Mouse (Mus musculus) liver, embryonic 11.5 days (tissue): ENCODE data around the gene Tent2. TPM values are rescaled to one million over a fixed set of nuclear protein-coding genes. Genes with fewer than 3 reads are reported as not detected.

ENCODE experiments used
- ATAC-seq: fragments of 200-750 bp; cut with Nextera tagmentation; replicated peaks from 2 replicates; pipeline ENCODE4 v1.8.0; 2017; ENCODE audit warnings: moderate number of reproducible peaks, mild to moderate bottlenecking, moderate TSS enrichment, moderate library complexity; ENCODE audit not compliant: low FRiP score
- DNase-seq: peaks from one replicate; pipeline ENCODE4 v3.0.0-alpha.2; 2017; ENCODE audit warnings: low spot score
- H3K27ac ChIP-seq: fragments of 300-500 bp; sonication (generic); 2 replicates; pipeline ENCODE4 v1.5.1; 2014; ENCODE audit warnings: mild to moderate bottlenecking, low read depth, low read length, control low read depth
- H3K27me3 ChIP-seq: fragments of 300-500 bp; sonication (generic); replicated peaks from 2 replicates; pipeline ENCODE4 v1.6.1; 2014; ENCODE audit warnings: low read length, mixed read lengths; ENCODE audit not compliant: control insufficient read depth, insufficient read depth
- H3K36me3 ChIP-seq: fragments of 300-500 bp; sonication (generic); 2 replicates; pipeline ENCODE4 v1.6.1; 2014; ENCODE audit warnings: mild to moderate bottlenecking, low read length, moderate library complexity, mixed read lengths; ENCODE audit not compliant: control insufficient read depth, insufficient read depth
- H3K4me1 ChIP-seq: fragments of 300-500 bp; sonication (generic); replicated peaks from 2 replicates; pipeline ENCODE4 v1.6.1; 2014; ENCODE audit warnings: low read length, mixed read lengths; ENCODE audit not compliant: control insufficient read depth, insufficient read depth
- H3K4me2 ChIP-seq: fragments of 300-500 bp; sonication (generic); 2 replicates; pipeline ENCODE4 v1.6.1; 2014; ENCODE audit warnings: mild to moderate bottlenecking, control low read depth, moderate library complexity
- H3K4me3 ChIP-seq: fragments of 300-500 bp; sonication (generic); 2 replicates; pipeline ENCODE4 v1.5.1; 2014; ENCODE audit warnings: low read depth, low read length, control low read depth
- H3K9ac ChIP-seq: fragments of 300-500 bp; sonication (generic); 2 replicates; pipeline ENCODE4 v1.6.1; 2014; ENCODE audit warnings: low read depth, low read length, control low read depth
- H3K9me3 ChIP-seq: fragments of 300-500 bp; sonication (generic); 2 replicates; pipeline ENCODE4 v1.6.1; 2016; ENCODE audit warnings: low read length, inconsistent platforms, mixed read lengths; ENCODE audit not compliant: control insufficient read depth
- WGBS: fragments of 180-500 bp; shearing (Covaris S2); extraction: QIAGEN DNeasy Blood & Tissue Kit; methylation state at CpG from one replicate; pipeline ENCODE4 v1.1.7; 2014; 5-methylcytosine and 5-hydroxymethylcytosine counted together
- polyA plus RNA-seq: library from polyadenylated mRNA; unstranded; fragments of >200 nt; fragmentation: Nextera tagmentation; extraction: Ambion mirVana; gene quantifications from 2 replicates; pipeline ENCODE4 v1.2.1, GENCODE M21; 2014

The Tent2 gene
- polyA plus RNA-seq, 1 experiment from 2014 or later, result 65.8 TPM

DNA sequence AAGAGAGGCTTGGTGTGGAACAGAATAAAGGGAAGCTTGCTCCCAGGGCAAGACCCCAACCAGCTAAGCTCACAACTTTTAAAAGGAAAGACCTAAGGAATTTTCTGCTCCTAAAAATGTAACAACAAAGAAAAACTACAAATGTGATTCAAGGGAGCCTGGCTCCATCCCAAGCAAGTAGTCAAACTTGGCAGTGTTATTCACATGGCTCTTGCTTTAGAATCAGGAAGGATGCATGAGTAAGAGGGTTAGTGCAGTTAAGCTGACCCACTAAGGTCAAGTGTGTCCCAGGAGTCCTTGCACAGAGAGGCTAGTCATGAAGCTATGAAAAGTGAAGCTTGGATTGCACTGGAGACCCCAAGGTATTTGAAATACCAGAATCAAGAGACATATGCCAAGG is 29.7 kb downstream of the Tent2 start:
- no peak for DNase-seq
- H3K4me2 ChIP-seq, result no peak overlapping the region
- H3K27me3 ChIP-seq, result no peaks in the 10 kb centered on the region
- H3K9me3 ChIP-seq, result no peaks in the 10 kb centered on the region
- no peaks in the 10 kb centered on the region for H3K4me1 ChIP-seq
- no peak overlapping the region for H3K4me3 ChIP-seq
- no peak overlapping the region for H3K9ac ChIP-seq
- H3K36me3 ChIP-seq, result peaks cover 22% of the 10 kb centered on the region
- H3K27ac ChIP-seq, result no peak overlapping the region
- no peak for ATAC-seq

DNA sequence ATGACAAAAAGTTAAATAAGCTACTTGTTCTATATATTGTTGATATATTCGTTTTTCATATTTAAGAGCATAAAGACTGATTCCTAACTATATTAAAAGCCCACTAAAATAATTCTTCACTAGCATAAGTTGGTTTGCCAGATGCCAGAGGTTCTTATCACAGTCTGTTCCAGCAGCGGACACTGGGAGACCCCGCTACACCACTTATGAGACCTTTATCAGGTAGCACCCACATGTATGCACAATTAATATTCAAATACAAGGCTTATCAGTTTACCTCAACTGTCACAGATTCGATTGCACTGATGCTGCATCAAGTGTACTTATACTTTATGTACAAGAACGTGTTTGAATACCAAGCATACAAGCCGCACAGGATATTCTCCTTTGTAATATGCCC is 33.9 kb downstream of the Tent2 start:
- peaks cover 15% of the 10 kb centered on the region for H3K36me3 ChIP-seq
- no peaks in the 10 kb centered on the region for H3K4me1 ChIP-seq
- ATAC-seq, result no peak

GRCm38 (mm10) chr13:93153280-93153679 is 38.9 kb downstream of the Tent2 start:
- no peak overlapping the region for H3K4me3 ChIP-seq
- H3K4me1 ChIP-seq, result no peaks in the 10 kb centered on the region
- no peak for ATAC-seq
- no peak overlapping the region for H3K27ac ChIP-seq
- H3K9ac ChIP-seq, result no peak overlapping the region
- H3K27me3 ChIP-seq, result no peaks in the 10 kb centered on the region
- no peak for DNase-seq
- H3K4me2 ChIP-seq, result no peak overlapping the region
- H3K9me3 ChIP-seq, result no peaks in the 10 kb centered on the region
- WGBS, result 83% methylated on average over 1 of the region's 1 CpGs
- peaks cover 3% of the 10 kb centered on the region; the same call in 1 of the 2 replicates for H3K36me3 ChIP-seq

More for the DNA sequence above, 33.9 kb downstream of the Tent2 start:
- Histone ChIP-seq H3K27me3 (no peaks in the 10 kb centered on the region), H3K4me2 (no peak overlapping the region), H3K9me3 (no peaks in the 10 kb centered on the region), H3K27ac (no peak overlapping the region), H3K9ac (no peak overlapping the region), H3K4me3 (no peak overlapping the region)
- WGBS, result 86% methylated on average over 6 of the region's 6 CpGs
- DNase-seq, result no peak

- peak; percentile 70 for ATAC-seq
- H3K27ac ChIP-seq, result no peak within 1 kb of the TSS
Observed at GRCm38 (mm10) chr13:93144336-93145167, 47.6 kb downstream of the Tent2 start, which contains the start of gene Cmya5. TSS of gene Cmya5 (minus strand) at chr13:93144724.

DNA sequence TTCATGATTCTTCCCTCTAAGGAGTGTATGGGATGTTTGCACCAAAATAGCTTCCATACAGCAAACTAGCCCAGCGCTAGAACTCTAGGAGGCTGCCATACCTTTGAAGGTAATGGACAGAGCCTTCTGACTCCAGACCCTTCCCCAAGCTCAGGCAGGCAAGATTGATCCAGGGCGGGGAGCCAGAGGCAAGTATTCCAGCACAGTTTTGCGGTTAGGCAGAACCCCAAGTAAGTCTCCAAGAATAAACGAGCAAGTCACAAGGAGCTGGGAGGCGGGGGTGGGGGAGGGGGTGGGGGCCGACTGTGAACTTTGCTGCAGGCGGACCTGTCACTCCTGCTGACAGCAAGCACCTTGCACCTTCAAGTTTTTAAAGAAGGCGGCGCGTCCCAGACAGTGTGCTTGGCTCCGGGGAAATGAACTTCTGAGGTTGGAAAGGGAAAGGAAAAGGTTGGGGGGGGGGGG is 48.3 kb downstream of the Tent2 start:
- Histone ChIP-seq H3K9me3 (no peaks in the 10 kb centered on the region), H3K27me3 (no peaks in the 10 kb centered on the region), H3K4me3 (peak overlapping the region; percentile 46), H3K27ac (no peak overlapping the region), H3K4me1 (no peaks in the 10 kb centered on the region; the same call in 1 of the 2 replicates), H3K9ac (no peak overlapping the region), H3K36me3 (peaks cover 2% of the 10 kb centered on the region; the same call in 1 of the 2 replicates), H3K4me2 (peak overlapping the region; percentile 85)
- DNase-seq (no peak), ATAC-seq (0 out of 2 replicates have a peak, but pooled peaks have one; percentile 14)
- 44% methylated on average over 11 of the region's 11 CpGs for WGBS

More at GRCm38 (mm10) chr13:93144336-93145167, 47.6 kb downstream of the Tent2 start, which contains the start of gene Cmya5:
- H3K27me3 ChIP-seq, result no peaks in the 10 kb centered on the region
- H3K4me3 ChIP-seq, result peak within 1 kb of the TSS; percentile 46
- no peaks in the 10 kb centered on the region for H3K9me3 ChIP-seq
- 7% methylated on average over 44 of the region's 45 CpGs for WGBS
- H3K9ac ChIP-seq, result peak within 1 kb of the TSS; percentile 38; the same call in 1 of the 2 replicates
- DNase-seq, result peak; percentile 56
- H3K36me3 ChIP-seq, result peaks cover 2% of the 10 kb centered on the region; the same call in 1 of the 2 replicates
- no peaks in the 10 kb centered on the region; the same call in 1 of the 2 replicates for H3K4me1 ChIP-seq
- peak within 1 kb of the TSS; percentile 85 for H3K4me2 ChIP-seq

- no peak for DNase-seq
- WGBS, result 95% methylated on average over 6 of the region's 6 CpGs
Observed at GRCm38 (mm10) chr13:93141184-93141583, 51.0 kb downstream of the Tent2 start.

DNA sequence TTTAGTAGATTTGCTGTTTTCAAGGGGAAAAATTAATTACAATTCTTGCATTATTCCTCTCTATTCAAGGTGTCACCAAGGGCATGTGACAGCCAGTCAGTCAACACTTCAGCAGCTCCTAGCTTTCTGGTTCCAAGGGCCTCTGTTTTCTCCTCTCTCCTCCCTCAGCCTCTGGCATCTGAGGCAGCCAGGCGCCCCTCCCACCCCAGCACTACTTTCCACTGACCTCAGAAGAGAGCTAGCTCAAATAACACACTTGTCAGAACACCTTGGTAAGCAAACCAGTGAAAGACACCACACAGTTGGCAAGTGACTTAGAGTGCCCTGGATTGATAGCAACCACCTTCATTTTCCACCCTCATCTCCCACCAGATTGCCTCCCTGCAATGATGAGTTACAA is 54.1 kb downstream of the Tent2 start:
- DNase-seq (no peak), ATAC-seq (no peak)
- Histone ChIP-seq H3K4me3 (no peak overlapping the region), H3K27me3 (no peaks in the 10 kb centered on the region), H3K4me2 (no peak overlapping the region), H3K27ac (no peak overlapping the region), H3K36me3 (no peaks in the 10 kb centered on the region), H3K9me3 (no peaks in the 10 kb centered on the region), H3K4me1 (no peaks in the 10 kb centered on the region), H3K9ac (no peak overlapping the region)
- 56% methylated on average over 1 of the region's 1 CpGs for WGBS

More at GRCm38 (mm10) chr13:93141184-93141583, 51.0 kb downstream of the Tent2 start:
- Histone ChIP-seq H3K4me3 (no peak overlapping the region), H3K27me3 (no peaks in the 10 kb centered on the region), H3K9me3 (no peaks in the 10 kb centered on the region), H3K4me2 (no peak overlapping the region), H3K36me3 (peaks cover 2% of the 10 kb centered on the region; the same call in 1 of the 2 replicates), H3K9ac (no peak overlapping the region), H3K4me1 (no peaks in the 10 kb centered on the region; the same call in 1 of the 2 replicates), H3K27ac (no peak overlapping the region)
- ATAC-seq, result no peak

DNA sequence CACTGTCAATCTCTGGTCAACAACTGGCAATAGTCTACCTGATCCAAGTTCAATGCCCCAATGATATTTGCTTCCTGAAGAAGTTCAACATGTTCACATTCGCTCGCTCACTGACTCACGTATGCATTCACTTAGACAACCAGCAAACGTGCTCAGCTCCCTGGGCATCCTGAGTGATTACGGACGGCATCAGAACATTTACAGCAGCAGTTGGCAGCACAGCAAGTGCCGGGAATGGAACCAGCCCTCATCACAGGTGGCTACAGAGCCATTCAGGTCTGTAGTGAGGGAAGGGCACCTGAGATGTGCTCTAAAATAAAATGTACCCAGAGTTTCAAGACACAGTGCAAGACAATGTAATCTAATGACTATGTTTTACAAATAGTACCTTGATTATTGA is 55.1 kb downstream of the Tent2 start:
- H3K27me3 ChIP-seq, result no peaks in the 10 kb centered on the region
- no peaks in the 10 kb centered on the region for H3K9me3 ChIP-seq
- DNase-seq (no peak), ATAC-seq (no peak)
- no peak overlapping the region for H3K4me2 ChIP-seq
- no peaks in the 10 kb centered on the region for H3K4me1 ChIP-seq
- no peak overlapping the region for H3K4me3 ChIP-seq
- no peak overlapping the region for H3K27ac ChIP-seq
- H3K9ac ChIP-seq, result no peak overlapping the region
- 82% methylated on average over 7 of the region's 7 CpGs for WGBS
- H3K36me3 ChIP-seq, result no peaks in the 10 kb centered on the region
